Mouse (Mus musculus): ENCODE results near the gene Elof1.

DNA sequence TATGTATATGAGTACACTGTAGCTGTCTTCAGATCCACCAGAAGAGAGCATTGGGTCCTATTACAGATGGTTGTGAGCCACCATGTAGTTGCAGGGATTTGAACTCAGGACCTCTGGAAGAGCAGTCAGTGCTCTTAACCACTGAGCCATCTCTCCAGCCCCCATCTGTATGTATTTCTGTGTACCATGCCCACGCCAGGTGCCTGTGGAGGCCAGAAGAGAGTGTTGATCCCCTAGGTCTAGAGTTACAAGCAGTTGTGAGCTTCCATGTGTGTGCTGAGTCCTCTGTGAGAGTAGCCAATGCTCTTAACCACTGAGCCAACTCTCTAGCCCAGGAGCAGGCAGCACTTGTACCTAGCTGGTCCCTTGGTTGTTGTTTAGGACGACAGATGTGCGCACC, 7.2 kb upstream of the Elof1 start:
- TF ChIP-seq CTCF (IDR thresholded peaks at IDR 0.05; ENCODE audit: control insufficient read depth, insufficient read depth, low read length), result no peak
- no peak for TF ChIP-seq POLR2A (IDR thresholded peaks at IDR 0.05; ENCODE audit: borderline replicate concordance, control insufficient read depth, low read depth, low read length)

All from bone marrow, adult 2 months (tissue).